Mouse (Mus musculus): ENCODE data around the gene Chrne. TPM values are rescaled to one million over a fixed set of nuclear protein-coding genes. Genes with fewer than 3 reads are reported as not detected.

The Chrne gene
- polyA plus RNA-seq (2012; rRNA removed): 0.41 and 0.91 TPM in 2 replicates

- no peak within 1 kb of the TSS for H3K4me3 ChIP-seq (replicated peaks; ENCODE audit: extremely low read depth, low read depth, low read length)
- DNase-seq: no peak
- 21% methylated on average over 1 of the region's 1 CpGs for WGBS
- no peaks in the 10 kb centered on the region for H3K4me1 ChIP-seq (ENCODE audit: control insufficient read depth, insufficient read depth, low read length)
- TF ChIP-seq POLR2A (IDR thresholded peaks at IDR 0.05; ENCODE audit: borderline replicate concordance, extremely low read depth, low read depth, low read length) (no peak), CTCF (IDR thresholded peaks at IDR 0.05; ENCODE audit: insufficient read depth, low read length) (no peak)
These were observed at the start of gene Chrne for GRCm38 (mm10) chr11:70619101-70619500. TSS of gene Chrne (minus strand) at chr11:70619216.

- peak; percentile 79 for DNase-seq
- TF ChIP-seq POLR2A (IDR thresholded peaks at IDR 0.05; ENCODE audit: borderline replicate concordance, extremely low read depth, low read depth, low read length): 0 out of 2 replicates have a peak, but pooled peaks have one; percentile 19
- no peak for TF ChIP-seq CTCF (IDR thresholded peaks at IDR 0.05; ENCODE audit: insufficient read depth, low read length)
- Histone ChIP-seq H3K4me1 (ENCODE audit: control insufficient read depth, insufficient read depth, low read length) (peaks cover 4% of the 10 kb centered on the region; the same call in 1 of the 2 replicates), H3K4me3 (replicated peaks; ENCODE audit: extremely low read depth, low read depth, low read length) (peak overlapping the region; percentile 57)
- under 1% methylated on average over 15 of the region's 15 CpGs for WGBS
These were observed 49.3 kb upstream of the Chrne start for GRCm38 (mm10) chr11:70668335-70668770.

DNA sequence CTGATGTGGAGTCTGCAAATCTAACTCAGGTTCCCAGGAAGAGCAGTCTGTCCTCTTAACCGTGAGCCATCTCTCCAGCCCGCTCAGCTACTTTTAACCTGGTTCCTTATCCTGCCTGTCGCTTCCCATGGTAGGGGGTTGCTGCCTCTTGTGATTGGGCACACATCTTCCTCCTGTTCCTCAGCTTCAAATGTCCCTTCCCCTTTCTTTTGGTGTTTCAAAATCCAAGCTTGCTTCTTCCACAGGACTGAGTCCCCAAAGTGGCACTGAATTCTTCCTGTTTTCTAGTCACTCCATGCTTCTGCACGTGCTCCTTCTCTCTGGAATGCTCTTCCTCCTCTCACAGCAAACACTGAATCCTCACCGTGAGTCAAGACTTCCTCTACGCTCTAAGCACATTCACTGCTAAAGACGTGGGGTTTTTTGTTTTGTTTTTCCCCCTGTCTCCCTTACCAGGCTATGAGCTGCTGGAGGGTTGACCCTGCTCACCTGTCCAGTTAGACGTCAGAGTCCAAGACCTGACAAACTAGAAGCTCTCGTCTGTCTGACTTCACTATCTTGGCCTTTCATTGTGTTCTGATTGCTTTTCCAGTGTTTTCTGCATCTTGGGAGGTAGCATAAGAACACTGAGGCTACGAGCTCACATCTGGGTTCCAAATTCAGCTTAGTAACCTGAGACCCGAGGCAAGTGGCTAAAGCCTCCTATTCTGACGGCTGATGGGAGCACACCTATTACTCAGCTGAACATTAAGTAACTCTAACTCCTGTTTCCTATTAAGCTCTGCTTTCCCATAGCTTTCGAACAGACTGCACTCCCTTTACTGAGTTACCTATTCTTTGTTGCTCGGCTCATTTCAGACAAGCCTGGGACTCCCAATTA lies 48.5 kb upstream of the Chrne start:
- TF ChIP-seq CTCF (IDR thresholded peaks at IDR 0.05; ENCODE audit: insufficient read depth, low read length): no peak
- no peak for TF ChIP-seq POLR2A (IDR thresholded peaks at IDR 0.05; ENCODE audit: borderline replicate concordance, extremely low read depth, low read depth, low read length)
- 52% methylated on average over 14 of the region's 14 CpGs for WGBS
- peaks cover 4% of the 10 kb centered on the region; the same call in 1 of the 2 replicates for H3K4me1 ChIP-seq (ENCODE audit: control insufficient read depth, insufficient read depth, low read length)
- no peak overlapping the region for H3K4me3 ChIP-seq (replicated peaks; ENCODE audit: extremely low read depth, low read depth, low read length)
- DNase-seq: no peak

GRCm38 (mm10) chr11:70666687-70667086 lies 47.7 kb upstream of the Chrne start:
- 87% methylated on average over 8 of the region's 8 CpGs for WGBS
- Histone ChIP-seq H3K4me1 (ENCODE audit: control insufficient read depth, insufficient read depth, low read length) (peaks cover 4% of the 10 kb centered on the region; the same call in 1 of the 2 replicates), H3K4me3 (replicated peaks; ENCODE audit: extremely low read depth, low read depth, low read length) (no peak overlapping the region)
- TF ChIP-seq POLR2A (IDR thresholded peaks at IDR 0.05; ENCODE audit: borderline replicate concordance, extremely low read depth, low read depth, low read length) (no peak), CTCF (IDR thresholded peaks at IDR 0.05; ENCODE audit: insufficient read depth, low read length) (no peak)
- no peak for DNase-seq

GRCm38 (mm10) chr11:70664741-70665140 lies 45.7 kb upstream of the Chrne start:
- no peak overlapping the region for H3K4me3 ChIP-seq (replicated peaks; ENCODE audit: extremely low read depth, low read depth, low read length)
- 90% methylated on average over 9 of the region's 9 CpGs for WGBS
- TF ChIP-seq CTCF (IDR thresholded peaks at IDR 0.05; ENCODE audit: insufficient read depth, low read length) (0 out of 2 replicates have a peak, but pooled peaks have one; percentile 13), POLR2A (IDR thresholded peaks at IDR 0.05; ENCODE audit: borderline replicate concordance, extremely low read depth, low read depth, low read length) (no peak)
- peaks cover 4% of the 10 kb centered on the region; the same call in 1 of the 2 replicates for H3K4me1 ChIP-seq (ENCODE audit: control insufficient read depth, insufficient read depth, low read length)
- DNase-seq: no peak

DNA sequence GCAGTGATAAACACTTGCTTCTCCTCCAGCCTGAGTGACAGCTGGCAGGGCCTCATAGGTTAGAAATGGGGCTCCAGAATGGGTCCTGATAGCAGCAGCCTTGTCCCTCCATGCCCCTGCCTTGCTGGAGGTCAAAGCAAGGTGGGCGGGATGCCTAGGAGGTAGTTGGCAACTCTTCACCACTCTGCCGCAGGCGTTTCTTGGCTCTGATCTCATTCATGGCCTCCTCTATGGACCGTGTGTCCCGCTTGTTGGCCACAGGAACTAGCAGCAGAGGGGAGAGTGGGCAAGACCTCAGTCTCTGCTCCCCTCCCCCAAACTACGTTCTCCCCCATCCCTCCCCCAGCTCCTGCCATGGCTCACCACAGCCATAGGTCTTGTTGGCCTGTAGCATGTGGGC lies 44.9 kb upstream of the Chrne start:
- Histone ChIP-seq H3K4me3 (replicated peaks; ENCODE audit: extremely low read depth, low read depth, low read length) (no peak overlapping the region), H3K4me1 (ENCODE audit: control insufficient read depth, insufficient read depth, low read length) (peaks cover 4% of the 10 kb centered on the region; the same call in 1 of the 2 replicates)
- TF ChIP-seq POLR2A (IDR thresholded peaks at IDR 0.05; ENCODE audit: borderline replicate concordance, extremely low read depth, low read depth, low read length) (no peak), CTCF (IDR thresholded peaks at IDR 0.05; ENCODE audit: insufficient read depth, low read length) (no peak)
- no peak for DNase-seq
- WGBS: 81% methylated on average over 6 of the region's 6 CpGs

DNA sequence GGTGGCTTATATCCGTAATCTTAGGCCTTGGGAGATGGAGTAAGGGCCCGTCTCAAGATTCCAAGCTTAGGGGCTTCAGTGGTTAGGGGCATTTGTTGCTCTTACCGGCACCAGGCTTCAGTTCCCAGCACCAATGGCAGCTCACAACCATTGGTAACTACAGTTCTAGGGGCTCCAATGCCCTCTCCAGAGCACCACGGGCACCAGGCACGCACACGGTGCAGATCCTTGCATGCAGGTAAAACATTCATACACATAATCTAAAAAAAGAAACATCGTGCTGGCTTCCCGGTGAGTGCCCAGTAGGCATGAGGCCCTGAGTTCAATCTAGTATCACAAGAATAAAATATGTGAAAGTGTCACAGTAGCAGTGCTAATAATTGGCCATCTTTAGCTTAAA lies 44.1 kb upstream of the Chrne start:
- TF ChIP-seq CTCF (IDR thresholded peaks at IDR 0.05; ENCODE audit: insufficient read depth, low read length) (no peak), POLR2A (IDR thresholded peaks at IDR 0.05; ENCODE audit: borderline replicate concordance, extremely low read depth, low read depth, low read length) (no peak)
- no peak for DNase-seq
- 90% methylated on average over 8 of the region's 8 CpGs for WGBS
- peaks cover 4% of the 10 kb centered on the region; the same call in 1 of the 2 replicates for H3K4me1 ChIP-seq (ENCODE audit: control insufficient read depth, insufficient read depth, low read length)
- no peak overlapping the region for H3K4me3 ChIP-seq (replicated peaks; ENCODE audit: extremely low read depth, low read depth, low read length)

DNA sequence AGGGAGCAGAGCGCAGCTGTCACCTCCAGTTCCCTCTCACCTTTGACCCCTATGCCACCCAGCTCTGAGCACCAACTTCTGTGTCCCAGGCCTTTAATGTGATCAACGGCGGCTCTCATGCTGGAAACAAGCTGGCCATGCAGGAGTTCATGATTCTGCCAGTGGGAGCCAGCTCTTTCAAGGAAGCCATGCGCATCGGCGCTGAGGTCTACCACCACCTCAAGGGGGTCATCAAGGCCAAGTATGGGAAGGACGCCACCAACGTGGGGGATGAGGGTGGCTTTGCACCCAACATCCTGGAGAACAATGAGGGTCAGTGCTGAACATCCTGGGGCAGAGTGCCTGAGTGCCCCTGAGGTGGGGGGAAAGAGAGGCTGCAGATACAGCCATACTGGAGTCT lies 41.6 kb upstream of the Chrne start:
- Histone ChIP-seq H3K4me3 (replicated peaks; ENCODE audit: extremely low read depth, low read depth, low read length) (no peak overlapping the region), H3K4me1 (ENCODE audit: control insufficient read depth, insufficient read depth, low read length) (peaks cover 7% of the 10 kb centered on the region; the same call in 1 of the 2 replicates)
- WGBS: 84% methylated on average over 8 of the region's 8 CpGs
- no peak for DNase-seq
- no peak for TF ChIP-seq POLR2A (IDR thresholded peaks at IDR 0.05; ENCODE audit: borderline replicate concordance, extremely low read depth, low read depth, low read length)
- no peak for TF ChIP-seq CTCF (IDR thresholded peaks at IDR 0.05; ENCODE audit: insufficient read depth, low read length)

DNA sequence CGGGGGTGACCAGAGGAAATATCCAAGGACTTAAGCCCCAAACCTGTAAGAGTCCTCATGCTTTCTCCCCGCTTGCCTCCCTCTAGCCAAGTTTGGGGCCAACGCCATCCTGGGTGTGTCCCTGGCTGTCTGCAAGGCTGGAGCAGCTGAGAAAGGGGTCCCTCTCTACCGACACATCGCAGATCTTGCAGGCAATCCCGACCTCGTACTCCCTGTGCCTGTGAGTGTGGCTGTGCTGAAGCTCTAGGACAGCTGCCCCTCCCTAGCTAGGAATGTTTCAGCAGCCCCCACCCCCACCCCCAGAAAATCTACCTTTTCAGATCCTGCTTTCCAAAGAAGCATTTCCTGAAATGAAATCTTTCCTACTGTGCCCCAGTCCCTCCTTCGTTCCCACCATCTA lies 39.9 kb upstream of the Chrne start:
- TF ChIP-seq POLR2A (IDR thresholded peaks at IDR 0.05; ENCODE audit: borderline replicate concordance, extremely low read depth, low read depth, low read length) (no peak), CTCF (IDR thresholded peaks at IDR 0.05; ENCODE audit: insufficient read depth, low read length) (no peak)
- WGBS: 67% methylated on average over 8 of the region's 8 CpGs
- no peak overlapping the region for H3K4me3 ChIP-seq (replicated peaks; ENCODE audit: extremely low read depth, low read depth, low read length)

More for the DNA sequence above, 39.9 kb upstream of the Chrne start:
- DNase-seq: no peak
- peaks cover 9% of the 10 kb centered on the region; the same call in 1 of the 2 replicates for H3K4me1 ChIP-seq (ENCODE audit: control insufficient read depth, insufficient read depth, low read length)

Data from lung, adult 2 months (tissue).